Comparison of ENCODE assay signal across 8 mouse cellular contexts in genomic region chr9:66305121-66306112, GRCm38 (mm10). TPM values are rescaled to one million over a fixed set of nuclear protein-coding genes. Genes with fewer than 3 reads are reported as not detected.
A peak's percentile ranks its signal among the peaks of the same experiment; 100 is the strongest.
DNase-seq lines count a peak whose midpoint lies in the region; ATAC-seq lines count a peak whose summit lies in the region.

No protein-coding gene starts in this region.

- H3K9ac ChIP-seq in embryonic facial prominence, embryonic 12.5 days = no peak overlapping the region
- H3K9ac ChIP-seq in kidney, embryonic 15.5 days = no peak overlapping the region
- no peak overlapping the region for H3K9ac ChIP-seq in limb, embryonic 15.5 days
- no peak overlapping the region for H3K9ac ChIP-seq in neural tube, embryonic 12.5 days

- no peaks in the 10 kb centered on the region for H3K27me3 ChIP-seq in embryonic facial prominence, embryonic 12.5 days
- H3K27me3 ChIP-seq in kidney, embryonic 15.5 days = no peaks in the 10 kb centered on the region
- no peaks in the 10 kb centered on the region for H3K27me3 ChIP-seq in limb, embryonic 15.5 days
- H3K27me3 ChIP-seq in neural tube, embryonic 12.5 days (replicated peaks) = no peaks in the 10 kb centered on the region

- peak; percentile 7 for DNase-seq in urinary bladder, postnatal 14 days (ENCODE audit: low spot score)
- no peak for DNase-seq in urinary bladder, postnatal 25 days (ENCODE audit: low spot score)
- peak; percentile 57 to 69 for DNase-seq in heart, adult 9 months (ENCODE audit: low spot score in 2 of 2)
- peak; percentile 47 for DNase-seq in thymus, postnatal 14 days

- H3K9me3 ChIP-seq in embryonic facial prominence, embryonic 12.5 days = no peaks in the 10 kb centered on the region
- H3K9me3 ChIP-seq in kidney, embryonic 15.5 days (replicated peaks) = no peaks in the 10 kb centered on the region
- no peaks in the 10 kb centered on the region for H3K9me3 ChIP-seq in limb, embryonic 15.5 days
- no peaks in the 10 kb centered on the region for H3K9me3 ChIP-seq in neural tube, embryonic 12.5 days

- H3K4me1 ChIP-seq in embryonic facial prominence, embryonic 12.5 days = peaks cover 5% of the 10 kb centered on the region
- no peaks in the 10 kb centered on the region for H3K4me1 ChIP-seq in kidney, embryonic 15.5 days
- peaks cover 8% of the 10 kb centered on the region for H3K4me1 ChIP-seq in limb, embryonic 15.5 days
- H3K4me1 ChIP-seq in neural tube, embryonic 12.5 days = peaks cover 9% of the 10 kb centered on the region; the same call in 1 of the 2 replicates

- 49% methylated on average over 25 of the region's 25 CpGs for WGBS in embryonic facial prominence, embryonic 12.5 days
- WGBS in kidney, embryonic 15.5 days = 47% methylated on average over 25 of the region's 25 CpGs
- WGBS in limb, embryonic 15.5 days = 31% methylated on average over 25 of the region's 25 CpGs
- 52% methylated on average over 25 of the region's 25 CpGs for WGBS in neural tube, embryonic 12.5 days

- peak overlapping the region; percentile 33 for H3K4me2 ChIP-seq in embryonic facial prominence, embryonic 12.5 days (replicated peaks)
- H3K4me2 ChIP-seq in kidney, embryonic 15.5 days = peak overlapping the region; percentile 42
- H3K4me2 ChIP-seq in limb, embryonic 15.5 days = peak overlapping the region; percentile 48
- peak overlapping the region; percentile 43 for H3K4me2 ChIP-seq in neural tube, embryonic 12.5 days (replicated peaks)

- H3K36me3 ChIP-seq in embryonic facial prominence, embryonic 12.5 days = no peaks in the 10 kb centered on the region
- no peaks in the 10 kb centered on the region for H3K36me3 ChIP-seq in kidney, embryonic 15.5 days
- no peaks in the 10 kb centered on the region for H3K36me3 ChIP-seq in limb, embryonic 15.5 days
- no peaks in the 10 kb centered on the region for H3K36me3 ChIP-seq in neural tube, embryonic 12.5 days

- H3K27ac ChIP-seq in embryonic facial prominence, embryonic 12.5 days = no peak overlapping the region
- H3K27ac ChIP-seq in kidney, embryonic 15.5 days = no peak overlapping the region
- H3K27ac ChIP-seq in limb, embryonic 15.5 days = no peak overlapping the region
- 0 out of 2 replicates have a peak overlapping the region, but pooled peaks have one; percentile 8 for H3K27ac ChIP-seq in neural tube, embryonic 12.5 days

- no peak for ATAC-seq in embryonic facial prominence, embryonic 12.5 days (ENCODE audit: insufficient number of reproducible peaks, insufficient read depth, low FRiP score, low TSS enrichment)
- no peak for ATAC-seq in kidney, embryonic 15.5 days (replicated peaks; ENCODE audit: low FRiP score)
- ATAC-seq in limb, embryonic 15.5 days (ENCODE audit: insufficient number of reproducible peaks, low FRiP score, low TSS enrichment, low read depth) = no peak
- ATAC-seq in neural tube, embryonic 12.5 days (ENCODE audit: low FRiP score, low read depth) = no peak

- H3K4me3 ChIP-seq in embryonic facial prominence, embryonic 12.5 days = 0 out of 2 replicates have a peak overlapping the region, but pooled peaks have one; percentile 1
- peak overlapping the region; percentile 26 for H3K4me3 ChIP-seq in kidney, embryonic 15.5 days (replicated peaks)
- H3K4me3 ChIP-seq in limb, embryonic 15.5 days = peak overlapping the region; percentile 34
- no peak overlapping the region for H3K4me3 ChIP-seq in neural tube, embryonic 12.5 days

RNA-seq across cellular contexts. Expression of gene Herc1, which starts 44.8 kb away (rescaled TPM):
- 28.9 and 29.8 TPM in 2 replicates for polyA plus RNA-seq in embryonic facial prominence, embryonic 12.5 days (2016; fragmentation: Nextera tagmentation; extraction: Ambion mirVana)
- 20.6 and 21.0 TPM in 2 replicates for polyA plus RNA-seq in kidney, embryonic 15.5 days (2015; fragmentation: Nextera tagmentation; extraction: Ambion mirVana)
- polyA plus RNA-seq in limb, embryonic 15.5 days (2015; fragmentation: Nextera tagmentation; extraction: Ambion mirVana) = 16.9 and 19.0 TPM in 2 replicates
- polyA plus RNA-seq in neural tube, embryonic 12.5 days (2016; fragmentation: Nextera tagmentation; extraction: Ambion mirVana) = 44.2 and 46.7 TPM in 2 replicates
